Mouse (Mus musculus) lung, postnatal 0 days (tissue): ENCODE measurements around the gene Mbnl2.
A peak's percentile ranks its signal among the peaks of the same experiment; 100 is the strongest.

ENCODE experiments used
- CTCF ChIP-seq: IDR thresholded peaks from 2 replicates; pipeline ENCODE4 v1.5.1; 2016; ENCODE audit warnings: antibody characterized with exemption, mild to moderate bottlenecking
- EP300 ChIP-seq: IDR thresholded peaks from 2 replicates; pipeline ENCODE4 v1.6.1; 2016; ENCODE audit warnings: antibody characterized with exemption, mild to moderate bottlenecking, control low read depth

- TF ChIP-seq EP300: peak; percentile 83
- TF ChIP-seq CTCF: no peak
Observed at GRCm38 (mm10) chr14:120318974-120319731, 43.7 kb downstream of the Mbnl2 start.
